Mouse (Mus musculus) MEL (cell line): ENCODE measurements around the gene Tcp11x2.

ENCODE experiments used
- ELF1 ChIP-seq: IDR thresholded peaks from 2 replicates; pipeline ENCODE4 v1.6.1; 2014; ENCODE audit warnings: low read depth, mild to moderate bottlenecking, inconsistent platforms, low read length, improper control_type of control experiment, moderate library complexity
- POLR2AphosphoS2 ChIP-seq: IDR thresholded peaks from 2 replicates; pipeline ENCODE4 v1.6.1; 2011; ENCODE audit warnings: low read length, improper control_type of control experiment

DNA sequence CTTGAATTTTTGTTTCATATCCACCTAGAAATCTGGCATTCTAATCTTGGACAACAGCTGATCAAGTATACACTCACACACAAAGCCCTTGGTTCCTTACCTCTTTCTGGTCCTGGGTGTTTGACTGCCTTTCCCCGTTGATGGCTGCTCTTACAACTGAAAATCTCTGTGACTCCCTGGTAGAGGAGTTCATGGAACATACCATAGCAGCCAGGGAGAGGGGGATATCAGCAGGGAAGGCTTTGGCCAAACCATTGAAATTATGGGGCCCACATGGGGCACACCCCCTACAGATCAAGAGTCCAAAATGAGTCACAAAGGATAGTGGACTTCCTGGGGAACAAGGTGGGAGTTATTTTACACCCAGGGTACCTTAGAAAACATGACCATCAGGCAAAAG is at the start of gene Tcp11x2:
- TF ChIP-seq POLR2AphosphoS2 (no peak), ELF1 (no peak)
